19 mouse cellular contexts compared by ENCODE assay signal in genomic region chr4:123552689-123553088, GRCm38 (mm10).
DNase-seq lines count a peak whose midpoint lies in the region; ATAC-seq and TF ChIP-seq lines count a peak whose summit lies in the region.
"Had no signal": no experiment of that assay in that cellular context is flagged by ENCODE, and none has a peak within 500 bp of the region (broad histone marks: within the 10 kb centered on the region; RNA-seq: fewer than 3 reads in every experiment).

No protein-coding gene starts in this region.

- no peak for TF ChIP-seq POLR2A in heart, adult 2 months (IDR thresholded peaks at IDR 0.05; ENCODE audit: insufficient read depth, low read depth, low read length)
- no peak for TF ChIP-seq POLR2A in olfactory bulb, adult 2 months (IDR thresholded peaks at IDR 0.05; ENCODE audit: insufficient read depth, low read depth, low read length)

- no peak for ATAC-seq in midbrain, embryonic 11.5 days (ENCODE audit: low FRiP score)
- no peak for ATAC-seq in midbrain, embryonic 16.5 days
- ATAC-seq in heart, postnatal 0 days (ENCODE audit: insufficient read depth, low read depth) = peak; percentile 51
- ATAC-seq: forebrain, embryonic 14.5 days; intestine, embryonic 16.5 days had no signal

- peaks cover 2% of the 10 kb centered on the region for H3K79me2 ChIP-seq in heart, adult 2 months (replicated peaks; ENCODE audit: control insufficient read depth, insufficient read depth, low read length)

- peak overlapping the region; percentile 58 for H3K27ac ChIP-seq in heart, adult 2 months
- H3K27ac ChIP-seq in midbrain, embryonic 11.5 days (ENCODE audit: low read depth, low read length) = no peak overlapping the region
- H3K27ac ChIP-seq in midbrain, embryonic 16.5 days (ENCODE audit: low read length) = no peak overlapping the region
- peak overlapping the region; percentile 76 for H3K27ac ChIP-seq in heart, postnatal 0 days (ENCODE audit: low read depth)
- peak overlapping the region; percentile 25; the same call in 1 of the 2 replicates for H3K27ac ChIP-seq in olfactory bulb, adult 2 months (ENCODE audit: insufficient read depth, low read depth, low read length)
- H3K27ac ChIP-seq: hindbrain, embryonic 15.5 days; kidney, postnatal 0 days; layer of hippocampus, adult 2 months; left cerebral cortex, adult 2 months; limb, embryonic 12.5 days had no signal

- no peak overlapping the region for H3K9ac ChIP-seq in heart, adult 2 months (ENCODE audit: low read depth, low read length)
- H3K9ac ChIP-seq in midbrain, embryonic 11.5 days (ENCODE audit: low read length) = no peak overlapping the region
- no peak overlapping the region for H3K9ac ChIP-seq in midbrain, embryonic 16.5 days (ENCODE audit: low read depth, low read length)
- no peak overlapping the region for H3K9ac ChIP-seq in heart, postnatal 0 days (replicated peaks; ENCODE audit: low read depth, low read length)
- H3K9ac ChIP-seq: hindbrain, embryonic 15.5 days; limb, embryonic 12.5 days had no signal

- peaks cover 31% of the 10 kb centered on the region for H3K36me3 ChIP-seq in heart, adult 2 months (ENCODE audit: control insufficient read depth, insufficient read depth, low read length)
- H3K36me3 ChIP-seq in midbrain, embryonic 11.5 days (ENCODE audit: control insufficient read depth, insufficient read depth, low read length) = no peaks in the 10 kb centered on the region
- no peaks in the 10 kb centered on the region for H3K36me3 ChIP-seq in midbrain, embryonic 16.5 days (ENCODE audit: control insufficient read depth, insufficient read depth, low read length)
- H3K36me3 ChIP-seq in heart, postnatal 0 days (replicated peaks; ENCODE audit: control insufficient read depth, insufficient read depth, low read length) = peaks cover 17% of the 10 kb centered on the region; the same call in 1 of the 2 replicates
- H3K36me3 ChIP-seq: hindbrain, embryonic 15.5 days had no signal

- H3K9me3 ChIP-seq in midbrain, embryonic 11.5 days (ENCODE audit: control insufficient read depth, low read length) = no peaks in the 10 kb centered on the region
- H3K9me3 ChIP-seq in midbrain, embryonic 16.5 days (replicated peaks; ENCODE audit: control insufficient read depth, low read length, poor library complexity, severe bottlenecking) = no peaks in the 10 kb centered on the region
- no peaks in the 10 kb centered on the region for H3K9me3 ChIP-seq in heart, postnatal 0 days (replicated peaks; ENCODE audit: control insufficient read depth, low read length)
- H3K9me3 ChIP-seq: hindbrain, embryonic 15.5 days; limb, embryonic 12.5 days had no signal

- no peak overlapping the region for H3K4me2 ChIP-seq in midbrain, embryonic 11.5 days
- H3K4me2 ChIP-seq in midbrain, embryonic 16.5 days (ENCODE audit: low read length) = no peak overlapping the region
- H3K4me2 ChIP-seq in heart, postnatal 0 days (ENCODE audit: low read depth, low read length) = peak overlapping the region; percentile 34
- H3K4me2 ChIP-seq: hindbrain, embryonic 15.5 days; limb, embryonic 12.5 days had no signal

- no peak overlapping the region for H3K4me3 ChIP-seq in heart, adult 2 months
- H3K4me3 ChIP-seq in midbrain, embryonic 11.5 days (ENCODE audit: low read depth, low read length) = no peak overlapping the region
- no peak overlapping the region for H3K4me3 ChIP-seq in midbrain, embryonic 16.5 days (ENCODE audit: low read depth, low read length)
- no peak overlapping the region for H3K4me3 ChIP-seq in heart, postnatal 0 days (ENCODE audit: low read depth, low read length)
- no peak overlapping the region for H3K4me3 ChIP-seq in olfactory bulb, adult 2 months (ENCODE audit: insufficient read depth, low read depth, low read length)
- H3K4me3 ChIP-seq: hindbrain, embryonic 15.5 days; layer of hippocampus, adult 2 months; left cerebral cortex, adult 2 months; limb, embryonic 12.5 days had no signal

- peaks cover 7% of the 10 kb centered on the region for H3K4me1 ChIP-seq in heart, adult 2 months (ENCODE audit: control insufficient read depth, insufficient read depth, low read length)
- peaks cover 4% of the 10 kb centered on the region for H3K4me1 ChIP-seq in midbrain, embryonic 11.5 days (ENCODE audit: control insufficient read depth, insufficient read depth, low read length)
- H3K4me1 ChIP-seq in midbrain, embryonic 16.5 days (ENCODE audit: control insufficient read depth, insufficient read depth, low read length) = peaks cover 4% of the 10 kb centered on the region
- H3K4me1 ChIP-seq in heart, postnatal 0 days (ENCODE audit: control insufficient read depth, insufficient read depth) = peaks cover 30% of the 10 kb centered on the region
- H3K4me1 ChIP-seq in olfactory bulb, adult 2 months (ENCODE audit: control insufficient read depth, insufficient read depth, low read length) = peaks cover 6% of the 10 kb centered on the region
- H3K4me1 ChIP-seq: hindbrain, embryonic 15.5 days had no signal

- TF ChIP-seq EP300 in heart, adult 2 months (IDR thresholded peaks at IDR 0.05; ENCODE audit: insufficient read depth, low read depth, low read length) = no peak
- no peak for TF ChIP-seq EP300 in heart, postnatal 0 days (IDR thresholded peaks at IDR 0.05; ENCODE audit: low read depth)

- no peak for DNase-seq in heart, adult 2 months
- no peak for DNase-seq in heart, adult 8-10 months (ENCODE audit: low spot score)
- peak; percentile 77 for DNase-seq in midbrain, embryonic 11.5 days (ENCODE audit: low spot score, missing footprints)
- no peak for DNase-seq in heart, postnatal 0 days (ENCODE audit: low spot score)
- DNase-seq in lung, postnatal 14 days = no peak
- DNase-seq in layer of hippocampus, postnatal 25 days (ENCODE audit: extremely low spot score in 1 of 2, low spot score in 1 of 2) = no peak
- DNase-seq: adrenal gland, postnatal 36 days; cerebellum, adult 9-11 months; lung, adult 2 months; lung, postnatal 4 days had no signal

- WGBS in heart, adult 2 months = 51% methylated on average over 3 of the region's 3 CpGs
- WGBS in midbrain, embryonic 11.5 days = 42% methylated on average over 3 of the region's 3 CpGs
- 42% methylated on average over 3 of the region's 3 CpGs for WGBS in midbrain, embryonic 16.5 days
- WGBS in heart, postnatal 0 days = 15% methylated on average over 3 of the region's 3 CpGs
- 37% methylated on average over 3 of the region's 3 CpGs for WGBS in olfactory bulb, adult 2 months

- no peak for TF ChIP-seq CTCF in heart, adult 2 months (IDR thresholded peaks at IDR 0.05)
- no peak for TF ChIP-seq CTCF in heart, postnatal 0 days (IDR thresholded peaks at IDR 0.05; ENCODE audit: low read depth)
- no peak for TF ChIP-seq CTCF in olfactory bulb, adult 2 months (IDR thresholded peaks at IDR 0.05; ENCODE audit: insufficient read depth, low read depth, low read length)

- intact Hi-C loops in heart, adult 2 months (cut with DNase I) = no loop called here

- H3K27me3 ChIP-seq in heart, adult 2 months (ENCODE audit: control insufficient read depth, insufficient read depth, low read length) = no peaks in the 10 kb centered on the region
- H3K27me3 ChIP-seq in midbrain, embryonic 11.5 days (ENCODE audit: control insufficient read depth, insufficient read depth, low read length) = no peaks in the 10 kb centered on the region
- no peaks in the 10 kb centered on the region for H3K27me3 ChIP-seq in midbrain, embryonic 16.5 days (ENCODE audit: control insufficient read depth, insufficient read depth, low read depth, low read length)
- H3K27me3 ChIP-seq in heart, postnatal 0 days (ENCODE audit: control insufficient read depth, insufficient read depth, low read length) = no peaks in the 10 kb centered on the region
- H3K27me3 ChIP-seq: hindbrain, embryonic 15.5 days; limb, embryonic 12.5 days had no signal

Comparison
In these comparisons a context has a peak if more than half of its experiments do, and no peak if none do; other contexts are left out.
1. H3K27ac ChIP-seq: peak in heart, adult 2 months (single experiment), heart, postnatal 0 days (single experiment) and olfactory bulb, adult 2 months (single experiment); none in midbrain, embryonic 11.5 days (single experiment) and midbrain, embryonic 16.5 days (single experiment).